15 mouse cellular contexts compared by ENCODE assay signal in genomic region chr1:135590776-135591175, GRCm38 (mm10). TPM values are rescaled to one million over a fixed set of nuclear protein-coding genes. Genes with fewer than 3 reads are reported as not detected.
DNase-seq lines count a peak whose midpoint lies in the region; ATAC-seq and TF ChIP-seq lines count a peak whose summit lies in the region.
"Had no signal": no experiment of that assay in that cellular context is flagged by ENCODE, and none has a peak within 500 bp of the region (broad histone marks: within the 10 kb centered on the region; RNA-seq: fewer than 3 reads in every experiment).

No protein-coding gene starts in this region.

- H3K9ac ChIP-seq in embryonic facial prominence, embryonic 14.5 days (ENCODE audit: low read depth, low read length): no peak overlapping the region
- H3K9ac ChIP-seq in lung, embryonic 14.5 days: no peak overlapping the region
- no peak overlapping the region for H3K9ac ChIP-seq in forebrain, embryonic 14.5 days (ENCODE audit: low read length)
- H3K9ac ChIP-seq in midbrain, embryonic 13.5 days (replicated peaks): no peak overlapping the region
- H3K9ac ChIP-seq: forebrain, embryonic 12.5 days; liver, embryonic 14.5 days; midbrain, embryonic 12.5 days had no signal

- WGBS in embryonic facial prominence, embryonic 14.5 days: 66% methylated on average over 9 of the region's 9 CpGs
- WGBS in embryonic facial prominence, embryonic 10.5 days: 85% methylated on average over 9 of the region's 9 CpGs
- 34% methylated on average over 9 of the region's 9 CpGs for WGBS in lung, embryonic 14.5 days
- WGBS in forebrain, embryonic 14.5 days: 87% methylated on average over 9 of the region's 9 CpGs
- 84% methylated on average over 9 of the region's 9 CpGs for WGBS in midbrain, embryonic 13.5 days

- H3K27ac ChIP-seq in embryonic facial prominence, embryonic 14.5 days (replicated peaks; ENCODE audit: low read depth, low read length): no peak overlapping the region
- H3K27ac ChIP-seq in embryonic facial prominence, embryonic 10.5 days (replicated peaks): no peak overlapping the region
- H3K27ac ChIP-seq in lung, embryonic 14.5 days (ENCODE audit: low read depth): no peak overlapping the region
- H3K27ac ChIP-seq in forebrain, embryonic 14.5 days (ENCODE audit: low read depth, low read length): no peak overlapping the region
- no peak overlapping the region for H3K27ac ChIP-seq in midbrain, embryonic 13.5 days
- H3K27ac ChIP-seq: forebrain, embryonic 12.5 days; hindbrain, postnatal 0 days; layer of hippocampus, adult 2 months; liver, embryonic 14.5 days; midbrain, embryonic 12.5 days had no signal

- no peaks in the 10 kb centered on the region; the same call in 1 of the 2 replicates for H3K4me1 ChIP-seq in embryonic facial prominence, embryonic 14.5 days (ENCODE audit: control insufficient read depth, insufficient read depth, low read length)
- peaks cover 26% of the 10 kb centered on the region for H3K4me1 ChIP-seq in embryonic facial prominence, embryonic 10.5 days
- no peaks in the 10 kb centered on the region for H3K4me1 ChIP-seq in lung, embryonic 14.5 days (ENCODE audit: insufficient read depth)
- peaks cover 12% of the 10 kb centered on the region for H3K4me1 ChIP-seq in forebrain, embryonic 14.5 days (ENCODE audit: control insufficient read depth, insufficient read depth, low read length)
- peaks cover 32% of the 10 kb centered on the region for H3K4me1 ChIP-seq in midbrain, embryonic 13.5 days (replicated peaks)

- no peak overlapping the region for H3K4me2 ChIP-seq in embryonic facial prominence, embryonic 14.5 days (ENCODE audit: low read depth, low read length)
- no peak overlapping the region for H3K4me2 ChIP-seq in lung, embryonic 14.5 days
- H3K4me2 ChIP-seq in forebrain, embryonic 14.5 days (ENCODE audit: low read length): no peak overlapping the region
- no peak overlapping the region for H3K4me2 ChIP-seq in midbrain, embryonic 13.5 days (replicated peaks)
- H3K4me2 ChIP-seq: forebrain, embryonic 12.5 days; midbrain, embryonic 12.5 days had no signal

- no peak overlapping the region for H3K4me3 ChIP-seq in embryonic facial prominence, embryonic 14.5 days (ENCODE audit: low read depth, low read length)
- H3K4me3 ChIP-seq in embryonic facial prominence, embryonic 10.5 days: no peak overlapping the region
- H3K4me3 ChIP-seq in lung, embryonic 14.5 days (ENCODE audit: low read depth, low read length): no peak overlapping the region
- no peak overlapping the region for H3K4me3 ChIP-seq in forebrain, embryonic 14.5 days (ENCODE audit: low read depth, low read length)
- H3K4me3 ChIP-seq in midbrain, embryonic 13.5 days (replicated peaks): no peak overlapping the region
- H3K4me3 ChIP-seq: forebrain, embryonic 12.5 days; layer of hippocampus, adult 2 months; midbrain, embryonic 12.5 days had no signal

- no peak for ATAC-seq in embryonic facial prominence, embryonic 14.5 days (ENCODE audit: low read depth)
- peak; percentile 68; the same call in 1 of the 2 replicates for ATAC-seq in lung, embryonic 14.5 days (ENCODE audit: insufficient read depth)
- ATAC-seq in forebrain, embryonic 14.5 days: no peak
- ATAC-seq in midbrain, embryonic 13.5 days: no peak
- ATAC-seq: hindbrain, postnatal 0 days had no signal

- no peaks in the 10 kb centered on the region for H3K36me3 ChIP-seq in embryonic facial prominence, embryonic 14.5 days (ENCODE audit: control insufficient read depth, insufficient read depth, low read length)
- H3K36me3 ChIP-seq in embryonic facial prominence, embryonic 10.5 days (replicated peaks): no peaks in the 10 kb centered on the region
- H3K36me3 ChIP-seq in lung, embryonic 14.5 days (ENCODE audit: insufficient read depth): no peaks in the 10 kb centered on the region
- H3K36me3 ChIP-seq in forebrain, embryonic 14.5 days (ENCODE audit: control insufficient read depth, insufficient read depth, low read length): no peaks in the 10 kb centered on the region
- H3K36me3 ChIP-seq in midbrain, embryonic 13.5 days: no peaks in the 10 kb centered on the region
- H3K36me3 ChIP-seq: forebrain, embryonic 12.5 days; midbrain, embryonic 12.5 days had no signal

- no peak for TF ChIP-seq CTCF in lung, embryonic 14.5 days (IDR thresholded peaks at IDR 0.05; ENCODE audit: low read depth)

- no peaks in the 10 kb centered on the region for H3K9me3 ChIP-seq in embryonic facial prominence, embryonic 14.5 days (ENCODE audit: control insufficient read depth, low read length)
- H3K9me3 ChIP-seq in embryonic facial prominence, embryonic 10.5 days: no peaks in the 10 kb centered on the region
- H3K9me3 ChIP-seq in lung, embryonic 14.5 days (ENCODE audit: low read depth, low read length): no peaks in the 10 kb centered on the region
- no peaks in the 10 kb centered on the region for H3K9me3 ChIP-seq in forebrain, embryonic 14.5 days (replicated peaks; ENCODE audit: control insufficient read depth, low read length)
- H3K9me3 ChIP-seq in midbrain, embryonic 13.5 days: no peaks in the 10 kb centered on the region
- H3K9me3 ChIP-seq: forebrain, embryonic 12.5 days; midbrain, embryonic 12.5 days had no signal

- DNase-seq in embryonic facial prominence, embryonic 14.5 days (ENCODE audit: low spot score): peak; percentile 62
- DNase-seq in embryonic facial prominence, embryonic 10.5 days (ENCODE audit: low spot score): no peak
- peak; percentile 18 for DNase-seq in ovary, postnatal 36 days (ENCODE audit: low spot score)
- no peak for DNase-seq in ovary, postnatal 10 days (ENCODE audit: low spot score)
- peak; percentile 62 for DNase-seq in lung, embryonic 14.5 days
- DNase-seq in forebrain, embryonic 14.5 days (ENCODE audit: low spot score): no peak
- DNase-seq in neural tube, embryonic 10.5 days (ENCODE audit: extremely low spot score, low spot score): no peak
- DNase-seq: cerebellum, adult 9-10 months; thymus, postnatal 36 days had no signal

- no peaks in the 10 kb centered on the region for H3K27me3 ChIP-seq in embryonic facial prominence, embryonic 14.5 days (replicated peaks; ENCODE audit: control insufficient read depth, insufficient read depth, low read length)
- no peaks in the 10 kb centered on the region for H3K27me3 ChIP-seq in embryonic facial prominence, embryonic 10.5 days (replicated peaks; ENCODE audit: low read depth, poor library complexity, severe bottlenecking)
- no peaks in the 10 kb centered on the region for H3K27me3 ChIP-seq in lung, embryonic 14.5 days (ENCODE audit: insufficient read depth, low read length)
- no peaks in the 10 kb centered on the region for H3K27me3 ChIP-seq in forebrain, embryonic 14.5 days (replicated peaks; ENCODE audit: control insufficient read depth, insufficient read depth, low read length)
- H3K27me3 ChIP-seq in midbrain, embryonic 13.5 days: no peaks in the 10 kb centered on the region

RNA-seq across cellular contexts. Expression of gene Nav1, which starts 16.3 kb away (rescaled TPM):
- polyA plus RNA-seq in embryonic facial prominence, embryonic 14.5 days (2014; fragmentation: Nextera tagmentation; extraction: Ambion mirVana): 16.7 and 18.0 TPM in 2 replicates
- polyA plus RNA-seq in embryonic facial prominence, embryonic 10.5 days (2016; fragmentation: Nextera tagmentation; extraction: Ambion mirVana): 24.1 and 27.6 TPM in 2 replicates
- polyA plus RNA-seq in lung, embryonic 14.5 days (2014; fragmentation: Nextera tagmentation; extraction: Ambion mirVana): 19.6 and 21.7 TPM in 2 replicates
- 26.1 and 38.3 TPM in 2 replicates for polyA plus RNA-seq in forebrain, embryonic 14.5 days (2014; fragmentation: Nextera tagmentation; extraction: Ambion mirVana)
- 38.0 and 38.1 TPM in 2 replicates for polyA plus RNA-seq in midbrain, embryonic 13.5 days (2015; fragmentation: Nextera tagmentation; extraction: Ambion mirVana)

Comparison
In these comparisons a context has a peak if more than half of its experiments do, and no peak if none do; other contexts are left out.
1. DNase-seq: peak in embryonic facial prominence, embryonic 14.5 days (single experiment), ovary, postnatal 36 days (single experiment) and lung, embryonic 14.5 days (single experiment); none in embryonic facial prominence, embryonic 10.5 days (single experiment), ovary, postnatal 10 days (single experiment), forebrain, embryonic 14.5 days (single experiment) and neural tube, embryonic 10.5 days (single experiment).